Mouse (Mus musculus): ENCODE measurements around the gene Stfa3. TPM values are rescaled to one million over a fixed set of nuclear protein-coding genes. Genes with fewer than 3 reads are reported as not detected.

The Stfa3 gene
- not detected in 2 replicates for polyA plus RNA-seq (2014; fragmentation: Nextera tagmentation; extraction: Ambion mirVana)

GRCm38 (mm10) chr16:36455342-36455802 is at the start of gene Stfa3:
TSS of gene Stfa3 (minus strand) at chr16:36455392.
- Histone ChIP-seq H3K4me1 (ENCODE audit: control insufficient read depth, insufficient read depth, low read length) (no peaks in the 10 kb centered on the region), H3K27ac (ENCODE audit: low read depth, low read length) (no peak within 1 kb of the TSS), H3K36me3 (ENCODE audit: control insufficient read depth, insufficient read depth, low read length) (no peaks in the 10 kb centered on the region), H3K4me3 (ENCODE audit: low read depth, low read length) (no peak within 1 kb of the TSS), H3K27me3 (ENCODE audit: control insufficient read depth, insufficient read depth, low read length) (no peaks in the 10 kb centered on the region), H3K4me2 (no peak within 1 kb of the TSS), H3K9me3 (replicated peaks; ENCODE audit: control insufficient read depth, low read length) (no peaks in the 10 kb centered on the region), H3K9ac (ENCODE audit: low read depth, low read length) (no peak within 1 kb of the TSS)
- 73% methylated on average over 4 of the region's 4 CpGs for WGBS (ENCODE audit: insufficient replicate concordance)
- ATAC-seq (replicated peaks; ENCODE audit: insufficient number of reproducible peaks, low FRiP score, low TSS enrichment) = no peak

- Histone ChIP-seq H3K9me3 (replicated peaks; ENCODE audit: control insufficient read depth, low read length) (no peaks in the 10 kb centered on the region), H3K36me3 (ENCODE audit: control insufficient read depth, insufficient read depth, low read length) (no peaks in the 10 kb centered on the region), H3K4me3 (ENCODE audit: low read depth, low read length) (no peak overlapping the region), H3K9ac (ENCODE audit: low read depth, low read length) (no peak overlapping the region), H3K27ac (ENCODE audit: low read depth, low read length) (no peak overlapping the region), H3K4me1 (ENCODE audit: control insufficient read depth, insufficient read depth, low read length) (no peaks in the 10 kb centered on the region), H3K4me2 (no peak overlapping the region), H3K27me3 (ENCODE audit: control insufficient read depth, insufficient read depth, low read length) (no peaks in the 10 kb centered on the region)
- no peak for ATAC-seq (replicated peaks; ENCODE audit: insufficient number of reproducible peaks, low FRiP score, low TSS enrichment)
- whole genome bisulfite sequencing (ENCODE audit: insufficient replicate concordance) = 76% methylated on average over 2 of the region's 2 CpGs
These were observed 47.1 kb upstream of the Stfa3 start for GRCm38 (mm10) chr16:36502286-36502685.

- no peaks in the 10 kb centered on the region for H3K9me3 ChIP-seq (replicated peaks; ENCODE audit: control insufficient read depth, low read length)
- H3K4me2 ChIP-seq = no peak overlapping the region
- H3K27me3 ChIP-seq (ENCODE audit: control insufficient read depth, insufficient read depth, low read length) = no peaks in the 10 kb centered on the region
- 85% methylated on average over 1 of the region's 1 CpGs for WGBS (ENCODE audit: insufficient replicate concordance)
- H3K4me1 ChIP-seq (ENCODE audit: control insufficient read depth, insufficient read depth, low read length) = no peaks in the 10 kb centered on the region
- H3K9ac ChIP-seq (ENCODE audit: low read depth, low read length) = no peak overlapping the region
- no peak for ATAC-seq (replicated peaks; ENCODE audit: insufficient number of reproducible peaks, low FRiP score, low TSS enrichment)
- H3K27ac ChIP-seq (ENCODE audit: low read depth, low read length) = no peak overlapping the region
- no peaks in the 10 kb centered on the region for H3K36me3 ChIP-seq (ENCODE audit: control insufficient read depth, insufficient read depth, low read length)
- no peak overlapping the region for H3K4me3 ChIP-seq (ENCODE audit: low read depth, low read length)
These were observed 37.2 kb upstream of the Stfa3 start for GRCm38 (mm10) chr16:36492420-36492819.

- H3K9me3 ChIP-seq (replicated peaks; ENCODE audit: control insufficient read depth, low read length) = 0 out of 2 replicates have a peak, but pooled peaks cover 3% of the 10 kb centered on the region
- no peak overlapping the region for H3K9ac ChIP-seq (ENCODE audit: low read depth, low read length)
- H3K4me1 ChIP-seq (ENCODE audit: control insufficient read depth, insufficient read depth, low read length) = no peaks in the 10 kb centered on the region
- H3K36me3 ChIP-seq (ENCODE audit: control insufficient read depth, insufficient read depth, low read length) = no peaks in the 10 kb centered on the region
- no peaks in the 10 kb centered on the region for H3K27me3 ChIP-seq (ENCODE audit: control insufficient read depth, insufficient read depth, low read length)
- H3K4me3 ChIP-seq (ENCODE audit: low read depth, low read length) = no peak overlapping the region
- H3K27ac ChIP-seq (ENCODE audit: low read depth, low read length) = no peak overlapping the region
- no peak overlapping the region for H3K4me2 ChIP-seq
- WGBS (ENCODE audit: insufficient replicate concordance) = 73% methylated on average over 9 of the region's 9 CpGs
- no peak for ATAC-seq (replicated peaks; ENCODE audit: insufficient number of reproducible peaks, low FRiP score, low TSS enrichment)
These were observed 21.7 kb upstream of the Stfa3 start for GRCm38 (mm10) chr16:36476866-36477265.

- no peaks in the 10 kb centered on the region for H3K27me3 ChIP-seq (ENCODE audit: control insufficient read depth, insufficient read depth, low read length)
- H3K36me3 ChIP-seq (ENCODE audit: control insufficient read depth, insufficient read depth, low read length) = no peaks in the 10 kb centered on the region
- 80% methylated on average over 3 of the region's 3 CpGs for WGBS (ENCODE audit: insufficient replicate concordance)
- ATAC-seq (replicated peaks; ENCODE audit: insufficient number of reproducible peaks, low FRiP score, low TSS enrichment) = no peak
- no peak overlapping the region for H3K9ac ChIP-seq (ENCODE audit: low read depth, low read length)
- no peak overlapping the region for H3K4me2 ChIP-seq
- no peaks in the 10 kb centered on the region for H3K4me1 ChIP-seq (ENCODE audit: control insufficient read depth, insufficient read depth, low read length)
- no peak overlapping the region for H3K4me3 ChIP-seq (ENCODE audit: low read depth, low read length)
- H3K9me3 ChIP-seq (replicated peaks; ENCODE audit: control insufficient read depth, low read length) = 0 out of 2 replicates have a peak, but pooled peaks cover 3% of the 10 kb centered on the region
- no peak overlapping the region for H3K27ac ChIP-seq (ENCODE audit: low read depth, low read length)
These were observed 20.3 kb upstream of the Stfa3 start for GRCm38 (mm10) chr16:36475530-36475929.

- no peak for ATAC-seq (replicated peaks; ENCODE audit: insufficient number of reproducible peaks, low FRiP score, low TSS enrichment)
- Histone ChIP-seq H3K9me3 (replicated peaks; ENCODE audit: control insufficient read depth, low read length) (0 out of 2 replicates have a peak, but pooled peaks cover 3% of the 10 kb centered on the region), H3K4me1 (ENCODE audit: control insufficient read depth, insufficient read depth, low read length) (no peaks in the 10 kb centered on the region), H3K27ac (ENCODE audit: low read depth, low read length) (no peak overlapping the region), H3K4me3 (ENCODE audit: low read depth, low read length) (no peak overlapping the region), H3K36me3 (ENCODE audit: control insufficient read depth, insufficient read depth, low read length) (no peaks in the 10 kb centered on the region), H3K4me2 (no peak overlapping the region), H3K27me3 (ENCODE audit: control insufficient read depth, insufficient read depth, low read length) (no peaks in the 10 kb centered on the region), H3K9ac (ENCODE audit: low read depth, low read length) (no peak overlapping the region)
- 74% methylated on average over 2 of the region's 2 CpGs for WGBS (ENCODE audit: insufficient replicate concordance)
These were observed 19.7 kb upstream of the Stfa3 start for GRCm38 (mm10) chr16:36474849-36475248.

GRCm38 (mm10) chr16:36473217-36474216 is 18.3 kb upstream of the Stfa3 start:
- 41% methylated on average over 17 of the region's 17 CpGs for WGBS (ENCODE audit: insufficient replicate concordance)
- Histone ChIP-seq H3K27ac (ENCODE audit: low read depth, low read length) (no peak overlapping the region), H3K4me2 (no peak overlapping the region), H3K4me3 (ENCODE audit: low read depth, low read length) (no peak overlapping the region), H3K4me1 (ENCODE audit: control insufficient read depth, insufficient read depth, low read length) (no peaks in the 10 kb centered on the region), H3K36me3 (ENCODE audit: control insufficient read depth, insufficient read depth, low read length) (no peaks in the 10 kb centered on the region), H3K9me3 (replicated peaks; ENCODE audit: control insufficient read depth, low read length) (no peaks in the 10 kb centered on the region), H3K9ac (ENCODE audit: low read depth, low read length) (no peak overlapping the region), H3K27me3 (ENCODE audit: control insufficient read depth, insufficient read depth, low read length) (no peaks in the 10 kb centered on the region)
- ATAC-seq (replicated peaks; ENCODE audit: insufficient number of reproducible peaks, low FRiP score, low TSS enrichment) = no peak

- Histone ChIP-seq H3K36me3 (ENCODE audit: control insufficient read depth, insufficient read depth, low read length) (no peaks in the 10 kb centered on the region), H3K27ac (ENCODE audit: low read depth, low read length) (no peak overlapping the region), H3K4me2 (no peak overlapping the region), H3K4me3 (ENCODE audit: low read depth, low read length) (no peak overlapping the region), H3K4me1 (ENCODE audit: control insufficient read depth, insufficient read depth, low read length) (no peaks in the 10 kb centered on the region), H3K27me3 (ENCODE audit: control insufficient read depth, insufficient read depth, low read length) (no peaks in the 10 kb centered on the region), H3K9me3 (replicated peaks; ENCODE audit: control insufficient read depth, low read length) (no peaks in the 10 kb centered on the region), H3K9ac (ENCODE audit: low read depth, low read length) (no peak overlapping the region)
- WGBS (ENCODE audit: insufficient replicate concordance) = 49% methylated on average over 13 of the region's 13 CpGs
- ATAC-seq (replicated peaks; ENCODE audit: insufficient number of reproducible peaks, low FRiP score, low TSS enrichment) = no peak
These were observed 16.0 kb upstream of the Stfa3 start for GRCm38 (mm10) chr16:36471066-36471633.

All from heart, embryonic 11.5 days (tissue).